Mouse (Mus musculus): Measurements from ENCODE around the gene Gm2663.
"Not testable (repeated sequence)": the region's sequence is repeated elsewhere in the genome, so short reads cannot be mapped to it uniquely, and the experiment has no call there.

The Gm2663 gene

GRCm38 (mm10) chr6:40999379-40999778, at the start of gene Gm2663:
Gene Gm2663 (minus strand): TSS chr6:40999479.
- not testable (repeated sequence) for DNase-seq (ENCODE audit: low spot score in 2 of 2)

- DNase-seq (ENCODE audit: low spot score in 2 of 2): no peak
Measured at GRCm38 (mm10) chr6:41048602-41049001, 49.3 kb upstream of the Gm2663 start.

DNA sequence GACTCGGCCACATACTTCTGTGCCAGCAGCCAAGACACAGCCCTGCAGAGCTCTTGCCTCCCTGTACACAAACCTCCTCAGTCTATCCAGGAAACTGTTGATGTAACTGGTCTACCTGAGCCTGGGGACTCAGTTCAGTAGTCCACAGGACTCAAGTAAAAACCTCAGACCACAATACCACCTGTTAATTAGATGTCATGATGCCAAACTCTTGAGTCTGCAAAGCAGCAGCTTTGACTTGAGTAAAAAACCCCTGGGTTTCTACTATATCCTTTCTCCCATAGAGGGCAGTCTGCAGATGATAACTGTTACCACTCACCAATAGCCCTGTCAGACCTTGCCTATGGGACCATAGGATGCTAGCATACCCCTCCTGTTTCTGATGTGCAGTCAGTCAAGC, 48.7 kb upstream of the Gm2663 start:
- no peak for DNase-seq (ENCODE audit: low spot score in 2 of 2)

GRCm38 (mm10) chr6:41047202-41047601, 47.9 kb upstream of the Gm2663 start:
- no peak for DNase-seq (ENCODE audit: low spot score in 2 of 2)

- DNase-seq (ENCODE audit: low spot score in 2 of 2): no peak
Measured at GRCm38 (mm10) chr6:41046553-41046952, 47.3 kb upstream of the Gm2663 start.

DNA sequence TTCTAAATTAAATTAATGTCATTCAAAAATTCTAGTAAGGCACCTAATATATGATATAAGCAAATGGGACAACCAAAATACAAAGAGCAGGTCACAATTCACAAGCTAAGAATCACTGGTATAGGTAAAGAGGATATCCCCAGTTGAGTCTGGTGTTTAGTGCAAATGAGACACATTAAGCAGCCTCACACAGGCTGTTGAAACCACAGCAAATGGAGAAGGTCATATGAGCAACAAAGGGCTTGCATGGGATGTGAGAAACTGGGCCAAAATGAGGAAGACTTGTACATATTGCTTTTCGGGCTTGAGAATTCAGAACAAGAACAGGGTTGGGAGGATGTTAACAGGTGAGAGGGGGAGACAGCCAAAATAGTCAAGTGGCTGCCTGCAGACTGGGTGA, 45.5 kb upstream of the Gm2663 start:
- no peak for DNase-seq (ENCODE audit: low spot score in 2 of 2)

GRCm38 (mm10) chr6:41044314-41044713, 45.0 kb upstream of the Gm2663 start:
- DNase-seq (ENCODE audit: low spot score in 2 of 2): no peak

DNA sequence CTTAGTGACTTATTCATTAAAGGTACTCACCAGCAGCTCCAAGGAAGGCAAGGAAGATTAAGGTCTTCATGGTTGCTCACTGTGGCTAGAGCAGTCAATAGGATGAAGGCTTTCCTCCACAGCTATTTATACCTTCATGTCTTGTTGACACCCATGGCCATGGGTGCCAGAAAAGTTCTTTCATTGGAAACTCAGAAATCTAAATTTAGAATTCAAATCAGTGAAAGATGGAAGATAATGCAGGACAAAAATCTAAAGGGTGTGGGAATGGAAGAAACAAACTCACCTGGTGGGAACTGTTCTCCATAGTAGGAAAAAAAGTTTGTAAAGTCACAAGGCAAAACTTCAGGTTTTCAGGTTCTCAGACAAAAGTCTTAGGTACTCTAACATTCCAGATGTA, 36.1 kb upstream of the Gm2663 start, which contains the start of gene 2210010C04Rik:
TSS of gene 2210010C04Rik (minus strand) at position 101 of the 400 bp plus-strand sequence.
- no peak for DNase-seq (ENCODE audit: low spot score in 2 of 2)

- DNase-seq (ENCODE audit: low spot score in 2 of 2): peak in 1 of 2 experiments; percentile 11
Measured at GRCm38 (mm10) chr6:41032802-41033201, 33.5 kb upstream of the Gm2663 start.

GRCm38 (mm10) chr6:41032231-41032630, 33.0 kb upstream of the Gm2663 start:
- peak in 1 of 2 experiments; percentile 15 for DNase-seq (ENCODE audit: low spot score in 2 of 2)

- DNase-seq (ENCODE audit: low spot score in 2 of 2): no peak
Measured at GRCm38 (mm10) chr6:41030821-41031220, 31.5 kb upstream of the Gm2663 start.

DNA sequence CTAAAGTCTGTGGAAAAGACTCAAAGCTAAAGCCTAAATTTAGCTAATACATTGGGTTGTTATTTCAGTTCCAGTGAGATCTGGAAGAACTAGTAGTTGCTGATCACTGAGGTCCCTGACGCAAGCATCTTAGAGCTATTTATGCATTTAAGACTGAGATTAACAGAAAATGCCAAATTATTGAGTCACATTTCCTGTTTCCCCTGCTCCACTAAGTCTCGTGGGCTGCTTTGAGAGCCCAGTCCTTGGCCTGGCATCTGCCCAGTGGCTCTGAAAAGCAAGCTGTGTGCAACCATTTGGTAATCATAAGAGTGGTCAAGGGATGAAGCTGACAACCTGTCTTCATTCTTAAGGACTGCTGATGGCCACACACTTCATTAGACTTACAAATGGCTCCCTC, 27.8 kb upstream of the Gm2663 start:
- DNase-seq (ENCODE audit: low spot score in 2 of 2): no peak

DNA sequence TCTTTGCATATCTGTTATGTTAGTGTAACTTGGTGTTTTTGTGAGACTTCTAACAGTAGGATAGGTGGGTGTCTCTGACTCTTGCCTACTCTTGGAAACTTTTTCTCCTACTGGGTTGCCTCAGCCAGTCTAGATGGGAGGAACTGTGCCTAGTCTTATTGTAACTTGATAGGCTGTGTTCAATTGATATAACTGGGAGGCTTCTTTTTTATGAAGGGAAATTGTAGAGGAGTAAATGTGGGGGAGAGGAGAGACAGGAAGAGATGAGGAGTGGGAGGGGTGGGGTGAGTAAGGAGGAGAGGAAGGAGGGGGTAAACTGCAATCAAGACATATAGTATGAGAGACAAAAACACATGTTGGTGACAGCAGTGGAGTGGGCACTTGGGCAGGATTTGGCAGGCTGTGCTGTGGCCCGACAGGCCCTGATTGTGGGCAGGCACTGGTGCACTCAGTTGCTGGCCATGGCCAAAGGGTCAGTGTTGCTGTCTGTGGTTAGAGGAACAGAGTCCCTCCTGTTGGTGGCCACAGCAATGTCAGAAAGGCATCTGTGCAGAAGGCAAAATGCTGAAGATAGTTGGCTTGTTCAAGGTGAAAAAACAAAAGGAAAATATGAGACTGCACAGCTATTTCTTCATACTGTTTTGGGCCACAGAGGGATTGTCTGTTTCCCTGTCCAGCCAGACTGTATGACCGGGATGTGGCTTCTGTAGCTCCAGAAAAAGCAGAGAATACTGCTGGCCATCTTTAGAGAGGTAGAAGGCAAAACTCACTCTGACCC, 26.8 kb upstream of the Gm2663 start:
- no peak for DNase-seq (ENCODE audit: low spot score in 2 of 2)

GRCm38 (mm10) chr6:41019140-41019539, 19.9 kb upstream of the Gm2663 start:
- no peak for DNase-seq (ENCODE audit: low spot score in 2 of 2)

DNA sequence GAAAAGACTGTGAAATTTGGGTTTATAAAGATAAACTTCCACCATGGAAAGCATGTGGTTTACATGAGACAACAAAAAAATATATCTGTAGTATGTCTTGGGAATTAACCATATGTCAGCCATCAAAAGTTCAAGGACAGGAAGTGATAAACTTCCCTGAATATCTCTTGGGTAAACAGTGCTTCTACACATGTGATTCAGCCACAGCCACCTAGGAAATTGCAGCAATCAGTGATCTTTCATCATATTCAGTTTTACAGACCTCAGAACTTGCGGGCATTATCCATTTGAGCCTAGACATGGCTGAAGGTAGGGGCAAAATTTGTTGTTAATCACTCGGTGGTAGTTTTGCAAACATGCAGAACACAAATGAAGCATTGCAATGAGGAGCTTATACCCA, 19.4 kb upstream of the Gm2663 start:
- no peak for DNase-seq (ENCODE audit: low spot score in 2 of 2)

GRCm38 (mm10) chr6:41015065-41015464, 15.8 kb upstream of the Gm2663 start:
- DNase-seq (ENCODE audit: low spot score in 2 of 2): no peak

- DNase-seq (ENCODE audit: low spot score in 2 of 2): not testable (repeated sequence)
Measured at GRCm38 (mm10) chr6:40964454-40964853, 34.8 kb downstream of the Gm2663 start, which contains the start of gene 1810009J06Rik. Gene 1810009J06Rik (plus strand): TSS chr6:40964754.

DNA sequence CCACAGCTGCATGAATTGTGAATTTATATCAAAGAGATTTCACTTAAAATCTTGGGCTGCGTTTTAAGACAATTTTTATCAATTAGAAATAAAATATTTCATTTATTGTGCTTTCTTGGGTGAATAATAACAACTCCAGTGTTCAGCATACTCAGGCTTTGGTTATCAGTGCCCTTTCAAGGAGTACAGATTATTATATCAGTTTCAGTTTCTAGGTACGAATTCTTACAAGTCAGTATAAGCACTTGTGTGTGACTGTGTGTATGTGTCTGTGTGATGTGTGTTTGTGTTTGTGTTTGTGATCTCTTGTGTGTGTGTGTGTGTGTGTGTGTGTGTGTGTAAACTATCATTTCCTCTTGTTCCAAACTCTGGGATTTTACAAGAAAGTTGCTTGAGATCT, 45.6 kb downstream of the Gm2663 start:
- DNase-seq (ENCODE audit: low spot score in 2 of 2): no peak

DNA sequence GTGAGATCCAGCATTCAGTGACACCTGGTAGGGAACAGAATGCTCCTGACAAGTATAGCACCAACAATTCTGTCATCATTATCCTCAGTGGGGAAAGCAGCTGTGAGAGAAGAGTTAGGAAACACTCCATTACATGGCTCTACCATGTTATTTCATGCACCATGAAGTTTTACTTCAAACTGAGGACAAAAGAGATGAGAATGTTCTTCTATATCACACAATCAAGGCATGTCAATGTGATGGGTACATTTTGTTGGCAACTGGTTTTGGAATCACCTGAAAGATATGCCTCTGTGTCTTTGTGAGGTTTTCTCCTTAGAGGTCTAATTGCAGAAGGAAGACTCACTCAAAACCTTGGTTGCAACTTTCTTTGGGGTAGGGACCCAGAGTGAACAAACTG, 47.5 kb downstream of the Gm2663 start, which contains the start of gene Gm4744:
TSS of gene Gm4744 (minus strand) at position 101 of the 400 bp plus-strand sequence.
- DNase-seq (ENCODE audit: low spot score in 2 of 2): no peak
